Comparison of ENCODE assay signal across 17 mouse cellular contexts in the genomic region with DNA sequence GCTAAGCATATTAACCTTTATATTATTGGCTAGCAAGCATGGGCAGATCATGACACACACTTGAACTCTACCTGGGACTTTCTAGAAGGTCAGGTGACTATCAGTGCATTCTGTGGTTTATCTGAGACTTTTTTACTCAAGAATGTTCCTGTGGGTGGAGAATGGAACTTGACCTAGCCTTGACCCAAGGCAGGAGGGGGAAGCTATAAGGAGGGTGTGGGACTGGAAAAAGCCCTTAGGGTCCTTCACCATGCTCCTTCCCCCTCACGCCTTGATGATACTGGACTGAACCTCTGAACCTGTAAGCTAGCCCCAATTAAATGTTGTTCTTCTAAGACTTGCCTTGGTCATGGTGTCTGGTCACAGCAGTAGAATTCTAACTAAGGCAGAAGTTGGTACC. TPM values are rescaled to one million over a fixed set of nuclear protein-coding genes. Genes with fewer than 3 reads are reported as not detected.
"Had no signal": no experiment of that assay in that cellular context is flagged by ENCODE, and none has a peak within 500 bp of the region (broad histone marks: within the 10 kb centered on the region; RNA-seq: fewer than 3 reads in every experiment).

No protein-coding gene starts in this region.

- H3K27ac ChIP-seq: lung, embryonic 15.5 days; macrophage; midbrain, embryonic 13.5 days; midbrain, embryonic 15.5 days; neural tube, embryonic 12.5 days; stomach, embryonic 15.5 days; stomach, postnatal 0 days had no signal

- H3K27me3 ChIP-seq: lung, embryonic 15.5 days; midbrain, embryonic 13.5 days; midbrain, embryonic 15.5 days; neural tube, embryonic 12.5 days; stomach, embryonic 15.5 days had no signal

- DNase-seq: lung, adult 2 months; lung, postnatal 14 days; lung, postnatal 36 days; right cerebral cortex, postnatal 14 days; thymus, adult 2 months; thymus, postnatal 25 days had no signal

- H3K9me3 ChIP-seq: lung, embryonic 15.5 days; midbrain, embryonic 13.5 days; midbrain, embryonic 15.5 days; neural tube, embryonic 12.5 days; stomach, embryonic 15.5 days had no signal

- H3K4me3 ChIP-seq: lung, embryonic 15.5 days; megakaryocyte, embryonic 14.5 days; midbrain, embryonic 13.5 days; midbrain, embryonic 15.5 days; neural tube, embryonic 12.5 days; stomach, embryonic 15.5 days had no signal

- H3K4me2 ChIP-seq: lung, embryonic 15.5 days; midbrain, embryonic 11.5 days; midbrain, embryonic 13.5 days; midbrain, embryonic 15.5 days; neural tube, embryonic 12.5 days; stomach, embryonic 15.5 days had no signal

- H3K9ac ChIP-seq: lung, embryonic 15.5 days; midbrain, embryonic 13.5 days; midbrain, embryonic 15.5 days; neural tube, embryonic 12.5 days; stomach, embryonic 15.5 days had no signal

- H3K36me3 ChIP-seq: lung, embryonic 15.5 days; midbrain, embryonic 13.5 days; midbrain, embryonic 15.5 days; neural tube, embryonic 12.5 days; stomach, embryonic 15.5 days had no signal

- H3K4me1 ChIP-seq: stomach, embryonic 15.5 days had no signal

RNA-seq across cellular contexts. Expression of a gene that starts 36.7 kb away (rescaled TPM):
- total RNA-seq: monocyte, adult 5-6 weeks; neutrophil, adult 5-6 weeks had no signal
- polyA plus RNA-seq: lung, adult 2 months; macrophage had no signal
